Mouse (Mus musculus) embryo, embryonic 11 days (tissue): ENCODE measurements around the gene Cep170b.

ENCODE experiments used
- DNase-seq: peaks from one replicate; pipeline ENCODE4 v3.0.0-alpha.2; 2015

Gene Cep170b

DNA sequence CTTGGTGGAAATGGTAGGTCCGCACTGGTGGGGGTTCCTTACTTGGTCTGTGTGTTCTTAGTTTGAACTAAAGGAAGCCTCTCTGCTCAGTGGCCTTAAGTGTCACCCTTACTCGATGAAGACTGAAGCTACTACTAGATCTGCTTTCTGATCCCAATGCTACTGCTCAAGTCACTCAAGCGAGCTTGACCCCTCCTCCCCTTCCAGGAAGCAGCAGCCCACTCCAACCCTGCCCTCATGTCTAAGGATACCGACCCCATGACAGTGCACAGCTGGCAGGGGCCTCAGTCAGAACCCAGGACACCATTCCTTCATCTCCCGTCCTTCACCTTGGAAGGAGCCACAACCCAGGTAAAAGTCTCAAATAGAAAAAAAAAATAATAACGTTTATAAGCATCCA lies at the start of gene Cep170b:
TSS of gene Cep170b (plus strand) at position 240 of the 400 bp plus-strand sequence.
- no peak for DNase-seq

DNA sequence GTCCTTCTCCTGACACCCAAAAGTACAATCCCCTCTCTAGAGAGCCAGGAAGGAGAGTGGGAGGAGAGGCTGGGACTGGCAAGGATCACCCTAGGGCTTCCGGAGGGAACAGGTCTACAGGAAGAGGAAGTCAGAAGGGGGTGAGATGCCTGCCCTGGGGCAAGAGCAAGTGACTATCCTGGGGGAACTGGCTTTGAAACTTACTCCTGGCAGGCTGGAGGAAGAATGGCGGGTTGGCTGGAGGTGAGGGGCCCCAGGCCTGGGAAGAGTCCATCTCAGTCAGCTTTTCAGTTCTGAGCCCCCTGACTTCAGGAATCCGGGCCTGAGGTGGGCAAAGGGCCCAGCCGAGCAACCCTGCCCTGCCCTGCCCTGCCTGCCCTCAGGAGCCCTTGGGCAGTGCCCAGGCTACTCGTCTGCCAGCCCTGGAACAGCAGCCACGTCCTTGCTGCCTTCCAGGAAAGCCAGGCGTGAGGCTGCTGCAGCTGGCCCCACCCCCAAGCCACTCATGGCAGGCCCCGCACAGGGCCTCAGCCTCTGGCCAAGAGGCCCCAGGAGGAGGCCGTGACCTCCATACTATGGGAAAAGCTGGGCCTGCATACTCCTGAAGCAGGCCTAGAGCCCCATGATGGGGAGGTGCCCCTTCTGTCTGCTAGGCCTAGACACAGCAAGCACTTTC lies 49.4 kb upstream of the Cep170b start:
- DNase-seq = peak; percentile 39

DNA sequence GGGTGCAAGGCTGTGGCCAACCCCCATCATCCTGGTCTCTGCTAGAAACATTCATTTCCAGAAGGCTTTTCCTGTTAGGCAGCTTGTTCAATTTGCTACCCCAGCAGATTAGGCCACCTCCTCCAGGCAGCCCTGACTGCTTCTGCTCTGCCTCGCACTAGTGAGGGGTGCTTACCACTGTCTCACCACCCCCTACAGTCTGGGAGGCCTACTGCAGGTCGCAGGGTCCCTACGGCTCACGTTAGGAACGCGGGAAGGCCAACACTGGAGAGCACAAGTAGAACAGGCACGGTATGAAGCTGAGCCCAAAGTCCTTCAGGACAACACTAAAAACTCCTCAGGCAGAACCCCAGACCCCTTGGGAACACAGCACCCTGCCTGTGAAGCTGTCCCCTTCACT lies 48.4 kb upstream of the Cep170b start:
- peak; percentile 32 for DNase-seq

DNA sequence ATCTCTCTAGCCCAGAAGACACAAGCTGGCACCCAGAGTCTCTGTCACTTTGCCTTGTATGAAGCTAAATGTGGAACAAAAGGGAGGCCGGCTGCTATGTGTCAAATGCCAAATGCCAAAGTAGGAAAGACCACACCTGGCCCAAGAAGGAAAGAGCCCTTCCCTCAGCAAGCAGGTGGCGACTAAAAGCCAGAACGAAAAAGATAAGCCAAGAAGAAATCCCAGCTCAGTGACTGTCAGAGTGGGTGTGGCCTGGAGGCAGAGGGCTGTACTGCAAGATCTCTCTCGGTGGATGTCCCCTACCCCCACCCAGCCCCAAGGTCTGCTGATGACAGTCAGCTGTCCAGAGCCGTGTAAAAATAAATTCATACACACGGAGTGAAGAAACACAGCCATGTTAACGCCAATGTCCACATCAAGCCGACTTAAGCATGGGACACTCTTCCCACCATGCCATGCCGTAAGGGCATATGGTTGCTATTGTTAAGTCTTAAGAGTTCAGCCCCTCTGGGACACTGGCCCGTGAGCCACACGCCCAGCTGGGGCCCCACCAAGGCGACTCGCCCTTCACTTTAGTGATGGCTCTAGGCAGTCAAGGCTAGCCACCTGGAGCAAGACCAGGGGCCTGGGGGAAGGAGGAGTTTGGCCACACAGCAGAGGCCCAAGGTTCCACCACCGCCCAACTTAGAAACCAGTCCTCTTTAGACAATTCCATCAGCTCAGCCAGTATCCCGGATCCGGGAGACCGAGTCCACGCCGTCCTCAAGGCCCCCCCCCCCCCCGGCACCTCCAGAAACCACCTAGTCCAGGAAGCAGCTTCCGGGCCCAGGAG lies 47.3 kb upstream of the Cep170b start:
- DNase-seq = peak; percentile 64

DNA sequence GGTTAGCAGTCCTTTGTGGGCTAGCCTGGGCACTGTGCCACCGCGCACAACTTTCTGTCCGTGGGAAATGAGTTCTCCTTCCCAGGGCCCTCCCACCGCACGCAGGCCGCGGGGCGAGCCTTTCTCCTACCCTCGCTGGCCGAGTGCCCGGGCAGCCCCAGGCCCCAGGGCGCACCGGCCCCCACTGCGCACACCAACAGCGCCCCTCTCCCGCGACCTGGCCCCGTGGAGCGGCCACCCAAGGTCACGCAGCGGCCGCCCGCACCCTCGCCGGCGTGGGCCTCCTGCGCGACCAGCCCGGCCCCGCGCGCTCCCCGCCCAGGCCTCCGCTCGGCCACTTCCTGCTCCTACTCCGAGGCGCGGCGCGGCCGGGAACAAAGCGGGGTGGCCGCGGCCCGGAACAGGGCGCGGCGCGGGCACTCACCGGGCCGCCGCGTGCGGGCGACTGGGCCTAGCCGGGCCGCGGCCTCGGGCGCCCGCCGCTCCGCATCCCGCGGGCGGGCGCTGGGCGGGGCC lies 46.6 kb upstream of the Cep170b start:
- DNase-seq = peak; percentile 68

GRCm38 (mm10) chr12:112674132-112675011 lies 45.9 kb upstream of the Cep170b start, which contains the start of gene Akt1:
Gene Akt1, minus strand, starts transcription at chr12:112674884.
- peak; percentile 72 for DNase-seq

- DNase-seq = peak; percentile 93
Measured at GRCm38 (mm10) chr12:112675245-112676035, 44.8 kb upstream of the Cep170b start.

DNA sequence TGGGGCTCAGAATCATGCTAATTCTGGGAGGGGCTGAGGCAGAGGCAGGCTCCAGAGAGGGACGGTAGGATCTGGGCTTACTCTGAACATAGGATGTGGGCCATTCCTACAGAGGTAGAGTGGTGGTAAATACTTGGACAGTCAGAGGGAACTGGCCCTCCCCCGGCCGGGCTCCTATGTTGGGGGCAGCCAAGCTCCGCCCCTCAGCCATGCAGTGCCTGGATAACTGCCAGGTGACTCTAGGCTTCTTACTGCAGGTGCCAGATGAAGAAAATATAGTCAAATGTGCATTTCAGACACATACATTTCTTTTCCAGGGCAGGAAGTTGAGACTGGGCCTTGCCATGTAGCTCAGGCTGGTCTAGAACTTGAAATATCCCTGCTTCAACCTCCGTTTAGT lies 43.2 kb upstream of the Cep170b start:
- DNase-seq = no peak

DNA sequence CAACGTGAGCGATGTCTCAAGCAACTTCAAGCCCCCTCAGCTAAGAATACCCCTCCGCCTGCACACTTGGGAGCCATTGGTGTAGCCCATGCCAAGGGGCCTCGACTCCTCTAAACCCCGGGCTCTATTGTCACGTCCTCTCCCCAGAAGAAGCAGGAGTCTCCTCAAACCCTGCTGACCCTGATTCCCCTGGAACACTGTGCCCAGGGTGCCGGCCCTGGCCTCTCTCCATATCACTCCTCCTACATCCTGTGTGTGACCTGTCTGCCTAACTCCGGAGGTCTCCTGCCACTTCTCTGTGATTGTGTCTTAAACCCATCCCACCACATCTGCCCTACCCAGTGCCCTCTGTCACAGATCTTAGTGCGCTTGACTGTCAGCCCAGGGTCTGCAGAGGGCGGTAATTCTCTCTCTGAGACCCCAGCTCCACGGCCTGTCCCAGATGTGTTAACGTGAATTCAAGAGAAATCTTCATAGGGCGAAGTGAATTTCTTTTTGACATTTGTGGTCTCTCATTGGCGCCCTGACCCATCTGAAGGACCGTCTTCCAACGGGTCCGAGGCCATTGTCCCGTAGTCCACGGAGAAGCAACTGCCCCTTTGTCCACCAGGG lies 42.2 kb upstream of the Cep170b start:
- no peak for DNase-seq

DNA sequence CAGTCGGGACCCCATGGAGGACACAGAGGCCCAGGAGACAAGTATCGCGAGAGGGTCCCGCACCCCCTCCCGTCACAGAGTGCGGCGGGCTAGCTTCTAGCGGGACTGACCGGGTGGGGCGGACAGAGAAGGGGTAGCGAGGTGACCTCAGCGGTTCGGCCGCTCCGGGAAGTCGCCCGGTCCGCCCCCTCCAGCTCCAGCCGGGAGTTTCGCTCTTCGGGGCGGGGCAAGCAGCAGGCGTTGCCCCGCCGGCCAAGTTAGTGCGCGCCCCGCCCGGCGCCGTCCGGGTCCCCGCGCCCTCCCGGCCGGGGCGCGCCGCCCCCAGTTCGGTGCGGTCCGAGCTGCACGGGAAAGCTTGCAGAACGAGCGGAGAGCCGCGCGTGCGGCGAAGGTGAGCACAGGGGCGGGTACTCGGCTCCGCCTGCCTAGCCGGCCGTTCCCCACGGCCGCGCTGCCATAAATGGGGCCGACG lies 41.7 kb upstream of the Cep170b start, which contains the start of gene Zbtb42:
TSS of gene Zbtb42 (plus strand) at position 274 of the 472 bp plus-strand sequence.
- DNase-seq = peak; percentile 87

- peak; percentile 53 for DNase-seq
Measured at GRCm38 (mm10) chr12:112679027-112679996, 40.9 kb upstream of the Cep170b start.

GRCm38 (mm10) chr12:112683351-112683750 lies 36.9 kb upstream of the Cep170b start:
- DNase-seq = no peak

- no peak for DNase-seq
Measured at GRCm38 (mm10) chr12:112688458-112688857, 31.8 kb upstream of the Cep170b start.

DNA sequence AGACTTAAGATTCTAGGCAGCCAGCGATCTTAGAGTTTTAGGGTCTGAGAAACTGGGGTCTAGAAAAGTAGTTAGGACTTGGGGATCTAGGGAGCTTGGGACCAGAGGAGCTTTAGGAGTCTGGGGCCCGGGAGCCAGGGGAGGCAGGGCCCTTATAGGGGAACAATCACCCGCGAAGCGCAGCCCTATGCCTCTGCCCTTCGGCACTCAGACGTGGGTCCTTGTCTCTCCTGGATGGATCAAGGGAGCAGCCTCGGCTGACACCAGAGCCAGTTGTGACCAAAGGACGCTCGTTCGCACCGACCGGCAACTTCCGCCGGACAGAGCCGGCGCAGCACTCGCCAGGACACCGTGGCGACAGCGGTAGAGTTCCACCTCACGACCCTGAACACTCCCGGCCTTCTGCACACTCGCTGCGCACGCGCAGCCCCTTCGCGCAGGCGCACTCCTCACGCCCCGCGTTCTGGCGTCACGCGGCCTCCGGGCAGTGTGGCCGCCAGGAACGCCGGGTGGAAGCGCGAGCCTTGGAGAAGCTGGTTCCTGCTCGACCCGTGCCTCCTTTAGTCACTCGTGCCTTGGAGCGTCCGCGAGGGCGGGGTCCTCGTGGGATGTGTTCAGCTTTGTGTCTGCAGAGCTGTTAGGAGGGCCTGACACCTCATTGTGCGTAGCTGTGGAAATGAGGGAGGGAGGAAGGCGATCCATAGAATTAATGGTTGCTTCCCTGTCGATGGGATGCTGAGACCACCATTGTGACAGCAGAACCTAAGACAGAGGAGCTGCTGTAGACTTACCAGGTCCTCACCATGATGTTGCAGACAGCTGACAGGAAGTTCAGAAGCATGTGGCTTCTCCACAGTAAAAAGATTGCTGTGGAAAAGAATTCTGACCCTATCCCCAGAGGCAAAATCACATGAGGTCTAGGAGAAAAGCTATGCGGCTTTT lies 26.8 kb upstream of the Cep170b start:
- peak; percentile 96 for DNase-seq

GRCm38 (mm10) chr12:112694127-112694475 lies 26.2 kb upstream of the Cep170b start:
- no peak for DNase-seq

DNA sequence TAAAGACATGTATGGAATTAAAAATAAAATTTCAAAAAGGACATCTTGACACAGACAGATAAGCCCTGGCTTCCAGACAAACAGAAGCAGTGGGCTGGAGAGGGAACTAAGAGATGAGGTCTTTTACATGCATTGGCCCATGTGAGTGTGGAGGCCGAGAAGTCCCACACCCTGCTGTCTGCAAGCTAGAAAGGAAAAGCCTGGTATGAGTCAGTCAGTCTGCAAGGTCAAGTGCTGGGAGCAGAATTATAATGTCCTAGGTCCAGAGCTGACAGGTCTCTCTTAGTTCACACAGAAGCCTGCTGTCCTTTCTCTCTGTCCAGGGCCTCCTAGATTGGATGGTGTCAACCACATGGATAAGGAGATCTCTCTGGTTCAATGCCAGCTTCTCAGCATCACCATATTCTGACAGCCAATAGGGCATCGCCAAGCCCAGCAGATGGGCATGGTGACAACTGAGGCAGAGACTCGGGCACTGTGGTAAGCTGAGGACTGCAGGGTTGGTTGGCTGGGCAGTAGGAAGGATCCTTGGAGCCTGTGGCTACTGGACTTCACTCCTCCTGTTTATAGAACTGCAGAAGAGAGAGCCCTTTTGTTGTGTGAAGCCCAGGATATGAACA lies 23.3 kb upstream of the Cep170b start:
- no peak for DNase-seq

GRCm38 (mm10) chr12:112700522-112700921 lies 19.7 kb upstream of the Cep170b start:
- DNase-seq = peak; percentile 50
